Mouse (Mus musculus): ENCODE results near the gene Slc22a3. TPM values are rescaled to one million over a fixed set of nuclear protein-coding genes. Genes with fewer than 3 reads are reported as not detected.
A peak's percentile ranks its signal among the peaks of the same experiment; 100 is the strongest.

Slc22a3 gene
- total RNA-seq, 2 experiments from 2014 or later = 7.2 to 9.1 TPM

DNA sequence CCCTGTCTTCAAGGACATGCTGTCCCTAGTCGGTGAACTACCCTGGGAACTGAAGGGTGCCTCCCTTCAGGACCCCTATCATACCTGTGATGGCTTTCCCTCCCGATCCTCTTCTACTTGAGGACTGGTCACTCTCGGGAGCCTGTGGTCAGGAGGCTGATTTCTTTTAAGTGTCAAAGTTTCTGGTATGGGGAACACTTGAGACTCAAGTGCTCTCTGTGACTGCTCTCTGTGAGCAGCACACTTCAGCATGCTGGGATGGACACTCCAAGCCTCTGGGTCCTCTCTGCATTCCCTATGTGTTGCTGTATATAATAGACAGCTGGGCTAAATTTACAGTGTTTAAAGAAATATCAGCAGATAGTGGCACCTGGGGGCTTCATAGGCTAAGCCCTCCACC, 39.9 kb downstream of the Slc22a3 start:
- DNase-seq = no peak

- no peak for DNase-seq
Measured at GRCm38 (mm10) chr17:12466501-12467000, 41.0 kb downstream of the Slc22a3 start.

- no peak for DNase-seq
Measured at GRCm38 (mm10) chr17:12461168-12461567, 46.3 kb downstream of the Slc22a3 start.

GRCm38 (mm10) chr17:12455143-12455790, 52.2 kb downstream of the Slc22a3 start:
- DNase-seq = peak; percentile 39 to 47

DNA sequence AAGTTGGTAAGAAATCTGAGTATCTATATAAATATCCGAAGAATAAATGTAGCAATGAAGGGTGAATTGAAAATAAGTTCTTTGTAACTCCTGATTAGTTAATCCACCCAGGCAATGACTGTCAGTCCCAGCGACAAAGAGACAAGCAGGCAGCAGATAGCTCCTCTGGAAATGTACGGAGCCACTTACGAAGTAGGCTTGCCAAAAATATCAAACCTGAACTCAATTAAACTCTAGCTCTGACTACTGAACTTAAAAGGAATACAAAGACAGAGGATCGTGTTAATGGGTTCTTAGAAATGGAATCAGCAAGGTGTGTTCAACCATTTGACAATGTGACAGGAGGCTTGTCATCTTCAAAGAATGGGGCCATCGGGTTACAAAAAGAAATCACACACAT, 53.8 kb downstream of the Slc22a3 start:
- no peak for DNase-seq

- peak in 1 of 2 experiments; percentile 29 for DNase-seq
Measured at GRCm38 (mm10) chr17:12452862-12453531, 54.5 kb downstream of the Slc22a3 start.

- no peak for DNase-seq
Measured at GRCm38 (mm10) chr17:12451234-12451633, 56.3 kb downstream of the Slc22a3 start.

DNA sequence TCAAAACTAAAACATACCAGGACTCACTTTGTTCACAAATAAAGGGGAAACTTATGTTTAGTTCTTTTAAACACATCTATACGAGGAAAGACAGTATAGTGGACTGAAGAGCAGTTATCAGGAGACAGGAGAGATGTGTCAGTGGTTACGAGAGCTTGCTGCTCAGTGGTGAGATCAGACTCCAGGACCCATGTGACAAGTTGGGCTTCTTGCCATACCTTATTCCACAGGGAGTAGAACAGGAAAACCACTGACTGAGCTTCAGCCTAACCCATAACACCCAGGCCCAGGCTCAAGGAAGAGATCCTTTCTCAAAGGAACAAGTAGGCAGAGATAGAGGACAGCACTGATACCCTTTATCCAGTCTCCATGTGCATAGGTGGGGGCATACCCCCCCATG, 62.9 kb downstream of the Slc22a3 start:
- peak in 1 of 2 experiments; percentile 38 for DNase-seq

GRCm38 (mm10) chr17:12437771-12438170, 69.7 kb downstream of the Slc22a3 start:
- no peak for DNase-seq

DNA sequence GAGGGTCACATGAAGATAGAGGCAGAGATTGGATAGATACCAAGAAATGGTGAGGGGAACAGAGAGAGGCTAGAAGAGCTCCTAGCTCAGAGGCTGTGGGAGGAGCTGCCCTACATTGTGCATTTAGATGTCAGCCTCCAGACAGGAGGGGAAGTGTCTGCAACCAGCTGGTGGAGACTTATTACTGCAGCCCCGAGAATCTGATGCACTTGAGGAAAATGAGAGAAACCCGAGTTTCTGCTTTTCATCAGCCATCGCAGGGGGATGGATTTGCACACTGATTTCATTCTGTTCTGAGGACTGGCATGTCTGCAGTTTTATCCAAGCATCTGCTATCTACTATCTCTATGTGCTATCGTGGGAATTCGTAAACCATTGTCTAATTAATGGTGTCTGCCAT, 75.8 kb downstream of the Slc22a3 start:
- DNase-seq = no peak

DNA sequence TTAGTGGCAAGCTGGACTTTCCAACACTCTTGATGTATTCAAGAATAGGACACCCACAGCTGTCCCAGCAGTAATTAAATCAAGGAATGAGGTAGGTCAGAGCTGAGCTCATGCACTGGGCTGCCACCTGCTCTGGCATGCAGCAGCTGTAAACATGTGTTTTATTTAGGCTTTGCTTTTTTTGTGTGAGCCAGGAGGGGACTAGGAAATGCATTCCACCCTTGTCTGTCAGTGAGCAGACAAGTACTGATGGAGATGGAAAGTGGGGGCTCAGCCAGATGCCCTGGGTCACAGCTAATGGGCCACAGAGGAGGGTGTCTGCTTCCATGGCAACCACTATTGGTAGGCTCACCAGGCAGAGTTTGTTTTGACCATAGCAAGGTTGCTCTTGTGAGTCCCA, 79.1 kb downstream of the Slc22a3 start:
- no peak for DNase-seq

GRCm38 (mm10) chr17:12427156-12427555, 80.3 kb downstream of the Slc22a3 start:
- DNase-seq = no peak

DNA sequence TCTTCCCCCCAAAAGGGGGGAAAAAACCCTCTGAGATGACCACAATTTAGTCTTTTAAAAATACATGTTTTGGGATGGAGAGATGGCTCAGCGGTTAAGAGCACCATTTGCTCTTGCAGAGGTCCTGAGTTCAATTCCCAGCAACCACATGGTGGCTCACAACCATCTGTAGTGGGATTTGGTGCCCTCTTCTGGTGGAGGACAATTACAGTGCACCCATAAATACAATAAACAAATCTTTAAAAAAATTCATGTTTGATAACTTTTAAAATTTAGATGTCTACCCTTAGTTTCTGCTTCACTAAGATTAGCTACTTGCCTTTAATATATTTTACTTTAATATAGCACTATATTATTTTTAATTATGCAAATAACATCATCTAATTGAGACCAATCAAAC, 85.4 kb downstream of the Slc22a3 start:
- no peak for DNase-seq

- DNase-seq = no peak
Measured at GRCm38 (mm10) chr17:12420886-12421574, 86.5 kb downstream of the Slc22a3 start.

GRCm38 (mm10) chr17:12419491-12420079, 87.9 kb downstream of the Slc22a3 start:
- no peak for DNase-seq

DNA sequence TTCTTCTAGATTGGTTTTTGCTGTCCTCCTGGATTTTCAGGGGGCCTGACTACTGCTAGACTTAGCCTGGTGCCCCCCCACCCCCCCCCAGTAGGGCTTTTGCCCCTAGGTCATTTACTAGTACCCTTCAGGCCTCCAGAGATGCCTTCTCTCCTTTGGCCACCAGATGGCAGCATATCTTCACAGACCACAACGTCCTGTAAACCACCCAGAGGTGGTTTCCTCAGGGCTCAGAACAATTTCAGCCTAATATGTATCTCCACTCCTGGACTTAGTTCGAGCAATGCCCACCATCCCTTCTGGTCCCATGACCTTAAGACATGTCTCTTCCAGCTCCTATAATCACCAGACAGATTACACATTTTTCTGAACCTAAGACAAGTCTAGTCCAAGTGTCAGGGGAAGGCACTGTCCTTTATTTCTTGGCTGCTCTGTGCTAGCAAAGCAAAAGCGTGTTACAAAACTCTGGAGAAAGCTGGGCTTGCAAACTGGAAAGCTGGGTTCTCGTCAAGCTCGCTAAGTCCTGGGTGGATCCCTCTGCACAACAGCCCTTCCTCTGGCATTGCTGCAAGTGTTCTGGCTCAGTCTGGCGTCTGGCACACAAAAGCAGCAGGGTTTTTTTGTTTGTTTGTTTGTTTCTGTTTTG, 91.1 kb downstream of the Slc22a3 start:
- peak; percentile 77 to 78 for DNase-seq

DNA sequence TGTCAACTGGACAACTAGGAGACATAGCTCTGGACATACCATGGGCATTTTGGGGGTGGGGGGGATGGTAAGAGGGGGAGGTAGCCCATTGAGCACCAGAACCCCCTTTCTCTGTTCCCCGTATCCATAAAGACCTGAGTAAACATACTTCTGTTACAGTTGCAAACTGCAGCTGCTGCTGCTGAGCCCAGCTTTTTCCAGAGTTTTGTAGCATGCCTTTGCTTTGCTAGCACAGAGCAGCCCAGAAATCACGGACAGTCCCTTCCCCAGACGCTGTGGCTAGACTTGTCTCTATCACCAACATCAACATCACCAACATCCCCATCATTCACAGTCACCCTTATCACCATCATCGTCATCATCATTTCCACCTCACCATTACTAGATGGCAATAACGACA, 91.8 kb downstream of the Slc22a3 start:
- DNase-seq = no peak

- DNase-seq = peak in 1 of 2 experiments; percentile 5
Measured at GRCm38 (mm10) chr17:12415031-12415735, 92.3 kb downstream of the Slc22a3 start.

GRCm38 (mm10) chr17:12412891-12413237, 94.6 kb downstream of the Slc22a3 start:
- no peak for DNase-seq

DNA sequence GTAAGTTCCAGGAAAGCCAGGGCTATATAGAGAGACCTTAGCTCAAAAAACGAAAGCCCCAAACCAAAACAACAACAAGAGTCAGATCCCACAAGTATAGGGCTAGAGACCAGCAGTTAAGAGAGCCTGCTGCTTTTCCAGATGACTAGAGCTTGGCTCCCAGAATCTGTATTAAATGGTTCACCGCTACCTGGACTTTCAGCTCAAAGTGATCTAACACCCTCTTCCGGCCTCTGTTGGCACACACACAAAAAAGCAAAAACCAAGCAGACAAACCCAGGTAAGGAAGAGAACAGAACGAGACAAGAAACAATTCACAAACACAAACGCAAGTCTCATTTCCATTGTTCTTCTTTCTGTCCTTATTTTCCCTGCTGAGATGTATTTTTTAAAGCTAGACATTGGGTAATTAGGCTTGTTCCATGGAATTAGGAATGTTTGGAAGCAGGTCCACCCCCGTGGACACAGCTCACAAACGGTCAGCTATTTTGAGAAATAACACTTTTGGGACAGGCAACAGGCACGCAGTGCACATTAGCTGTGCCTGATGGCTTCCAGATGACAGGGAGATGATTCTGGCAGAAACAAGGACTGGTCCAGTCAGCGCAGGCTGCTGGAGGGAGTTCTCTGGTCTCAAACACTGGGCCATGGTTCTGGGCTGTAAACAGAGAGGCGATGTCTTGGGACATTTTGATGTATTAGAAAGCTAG, 95.2 kb downstream of the Slc22a3 start:
- no peak for DNase-seq

DNA sequence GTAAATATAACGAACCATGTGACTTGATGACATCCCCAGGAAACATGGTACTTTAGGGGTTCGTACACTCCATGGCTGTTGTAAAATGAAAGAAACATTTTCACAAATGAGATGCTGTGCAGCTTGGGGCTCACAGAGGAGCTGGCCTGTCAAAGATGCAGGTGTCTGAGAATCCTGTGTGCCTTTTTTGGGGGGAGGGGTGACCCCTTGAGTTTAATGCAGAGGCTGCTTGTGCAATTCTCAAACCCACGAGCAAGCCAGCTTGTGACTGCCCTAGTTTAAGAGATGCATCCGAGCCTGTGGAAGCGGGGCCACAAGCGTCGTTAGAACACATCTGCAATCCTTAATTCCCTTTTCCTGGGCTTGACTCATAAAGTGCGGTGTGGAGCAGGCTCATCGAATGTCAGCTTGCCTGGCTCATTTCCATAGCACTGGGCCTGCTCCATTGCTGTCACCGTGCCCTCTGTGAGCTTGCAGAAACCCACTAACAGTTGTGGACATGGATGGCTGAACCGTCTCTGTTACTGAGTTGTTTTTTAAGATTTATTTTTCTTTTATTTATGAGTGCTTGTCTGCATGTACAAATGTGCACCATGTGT, 98.1 kb downstream of the Slc22a3 start:
- no peak for DNase-seq

Data from adrenal gland, postnatal 36 days (tissue).